Mouse (Mus musculus) left cerebral cortex, postnatal 25 days (tissue): ENCODE measurements around the gene Knl1. TPM values are rescaled to one million over a fixed set of nuclear protein-coding genes. Genes with fewer than 3 reads are reported as not detected.
"Not testable (repeated sequence)": the region's sequence is repeated elsewhere in the genome, so short reads cannot be mapped to it uniquely, and the experiment has no call there.

Experiments
- DNase-seq, 2 experiments: peaks; one replicate each; pipeline ENCODE4 v3.0.0; 2022; ENCODE audit warnings: low spot score in 2 of 2, mixed read lengths in 1 of 2
- intact Hi-C: fragments of 180-260 bp; cut with DNase I; formaldehyde crosslinking; loops from one replicate; pipeline ENCODE4 v1.15.1; 2025
- total RNA-seq, 2 experiments: library from RNA; stranded (reverse); gene quantifications; 2 replicates each; pipeline ENCODE4 v1.2.3; 2021

Gene Knl1
- total RNA-seq: under 1 TPM; 0.23 to 0.43 TPM

- peak; percentile 98 for DNase-seq
- intact Hi-C loops: loop anchor here (5.0 kb wide), 2 partner anchors 65 to 110 kb away; partner anchors contain the start of genes Rad51 and Rmdn3
Measured at GRCm38 (mm10) chr2:119046649-119047611, at the start of gene Knl1. Gene Knl1, plus strand, starts transcription at chr2:119047119.

DNA sequence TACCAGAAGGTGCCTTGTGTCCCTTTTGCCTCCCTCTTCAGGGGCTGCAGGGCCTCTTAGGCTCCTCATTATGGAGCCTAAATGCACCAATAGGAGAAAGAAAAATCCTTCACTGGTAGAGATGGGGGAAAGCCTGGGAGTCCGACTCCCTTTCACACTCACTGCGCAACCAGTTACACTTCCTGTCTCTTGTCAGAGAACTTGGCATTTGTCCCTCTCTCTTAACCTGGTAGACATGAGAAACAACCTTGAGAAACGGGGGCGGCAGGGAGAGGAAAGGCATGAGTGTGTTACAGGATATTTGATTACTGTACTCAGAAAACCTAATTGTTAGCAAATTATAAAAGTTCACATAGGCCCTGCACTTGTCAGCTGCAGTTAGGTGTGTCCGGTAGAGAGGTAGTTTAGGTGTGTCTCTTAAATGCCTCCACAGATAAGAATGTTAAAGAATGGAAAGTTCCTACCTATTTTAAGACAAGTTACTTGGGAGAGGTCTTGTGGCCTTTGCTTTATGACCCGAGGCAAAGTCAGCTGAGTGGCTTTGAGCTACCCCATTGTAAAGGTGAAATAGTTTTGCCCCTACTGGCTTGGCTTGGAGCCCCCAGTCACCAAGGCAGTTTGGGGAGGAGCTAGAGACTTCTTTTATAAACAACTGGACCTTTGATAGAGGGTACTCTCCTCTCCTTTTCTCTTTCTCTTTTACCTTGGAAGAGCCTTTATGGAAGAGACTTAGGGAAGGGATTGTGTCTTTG is 48.6 kb upstream of the Knl1 start:
- intact Hi-C loops: no loop called here
- no peak for DNase-seq

GRCm38 (mm10) chr2:118999025-118999639 is 47.8 kb upstream of the Knl1 start:
- intact Hi-C loops: no loop called here
- DNase-seq: no peak

GRCm38 (mm10) chr2:119006886-119007285 is 40.0 kb upstream of the Knl1 start:
- intact Hi-C loops: no loop called here
- DNase-seq: no peak

GRCm38 (mm10) chr2:119009376-119009775 is 37.5 kb upstream of the Knl1 start:
- DNase-seq: no peak
- intact Hi-C loops: no loop called here

- intact Hi-C loops: no loop called here
- DNase-seq: no peak
Measured at GRCm38 (mm10) chr2:119014989-119015388, 31.9 kb upstream of the Knl1 start.

DNA sequence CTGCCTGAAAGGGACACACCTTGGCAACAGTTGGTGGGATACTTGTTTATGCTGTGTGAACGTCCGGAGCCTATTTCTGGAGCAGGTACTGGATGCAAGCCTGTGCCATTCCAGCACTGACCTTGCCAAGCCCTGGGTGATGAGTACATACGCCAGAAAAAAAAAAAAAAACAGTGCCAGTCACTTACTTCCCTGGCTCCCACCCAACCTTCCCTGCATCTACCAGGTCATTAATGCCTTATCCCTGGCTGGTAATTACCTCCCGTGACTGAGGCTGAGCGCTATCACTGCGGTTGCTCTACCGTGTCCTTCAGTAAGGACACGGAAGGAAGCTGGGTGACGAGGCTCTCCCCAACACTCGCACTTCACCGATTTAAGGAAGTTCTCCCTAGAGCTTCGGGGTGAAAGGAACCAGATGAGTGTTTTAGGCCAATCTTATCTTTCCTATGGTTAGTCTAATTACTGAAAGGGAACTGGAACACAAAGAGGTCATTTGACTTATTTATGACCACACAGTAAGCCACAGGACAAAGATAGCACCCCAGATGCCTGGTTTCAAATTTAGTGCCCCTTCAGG is 31.2 kb upstream of the Knl1 start:
- intact Hi-C loops: no loop called here
- DNase-seq: no peak

DNA sequence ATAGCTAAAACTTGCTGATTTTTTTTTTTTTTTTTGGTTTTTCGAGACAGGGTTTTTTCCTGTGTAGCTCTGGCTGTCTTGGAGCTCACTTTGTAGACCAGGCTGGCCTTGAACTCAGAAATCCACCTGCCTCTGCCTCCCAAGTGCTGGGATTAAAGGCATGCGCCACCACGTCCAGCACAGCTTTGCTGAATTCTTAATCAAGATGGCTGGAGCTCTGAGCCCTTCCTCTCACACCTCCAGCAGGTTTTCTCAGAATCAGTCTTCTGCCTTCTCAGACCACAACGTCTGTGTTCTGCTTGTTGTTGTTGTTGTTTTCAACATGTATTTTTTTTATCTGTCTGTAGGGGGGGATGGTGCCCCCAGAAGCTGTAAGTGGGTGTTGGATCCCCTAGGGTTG is 30.6 kb upstream of the Knl1 start:
- intact Hi-C loops, DNase-seq: not testable (repeated sequence)

DNA sequence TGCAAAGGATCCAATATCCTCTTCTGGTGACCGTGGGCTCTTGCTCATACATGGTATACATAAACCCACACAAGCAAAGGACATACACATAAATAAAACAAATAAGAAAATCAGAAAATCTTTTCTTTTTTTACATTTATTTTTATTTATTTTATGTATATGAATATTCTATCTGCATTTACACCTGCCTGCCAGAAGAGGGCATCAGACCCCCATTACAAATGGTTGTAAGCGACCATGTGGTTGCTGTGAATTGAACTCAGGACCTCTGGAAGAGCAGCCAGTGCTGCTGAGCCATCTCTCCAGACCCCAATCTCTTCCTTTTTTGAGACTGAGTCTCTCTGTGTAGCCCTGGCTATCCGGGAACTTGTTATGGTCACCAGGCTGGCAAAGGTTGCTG is 29.3 kb upstream of the Knl1 start:
- no peak for DNase-seq
- intact Hi-C loops: no loop called here

DNA sequence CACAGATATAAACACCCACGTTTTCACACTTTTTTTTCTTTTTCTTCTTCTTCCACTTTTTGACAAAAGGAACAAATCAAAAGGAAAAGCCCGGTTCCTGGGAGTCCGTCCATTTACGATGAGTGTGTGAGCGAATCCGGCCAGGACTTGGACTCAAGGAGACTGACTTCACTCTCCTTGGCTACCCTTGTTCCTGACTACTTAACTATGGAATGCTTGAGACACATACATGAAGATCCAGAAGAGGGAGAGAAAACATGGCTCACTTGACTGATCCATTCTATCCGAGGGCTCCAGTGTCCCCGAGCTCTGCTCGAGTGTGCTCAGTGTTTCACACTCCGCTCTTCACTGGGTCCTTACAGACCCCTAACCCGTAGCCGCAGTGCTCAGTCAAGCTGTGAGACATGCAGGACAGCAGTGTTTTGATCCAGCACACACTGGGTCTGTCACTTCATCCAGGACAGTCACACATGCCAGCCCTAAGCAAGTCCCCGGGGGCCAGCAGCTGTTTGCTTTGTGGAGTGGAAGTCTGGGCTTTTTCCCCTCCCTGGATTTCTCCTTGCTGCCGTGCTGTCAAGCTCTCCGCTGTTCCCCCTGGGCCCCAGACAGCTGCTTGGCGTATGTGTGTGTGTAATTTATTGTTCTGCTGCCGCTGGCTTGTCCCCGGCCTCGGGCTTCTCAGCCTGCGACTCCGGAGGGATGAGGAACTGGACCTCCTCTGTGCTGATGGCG is 28.4 kb upstream of the Knl1 start:
- intact Hi-C loops: no loop called here
- DNase-seq: peak in 1 of 2 experiments; percentile 22

DNA sequence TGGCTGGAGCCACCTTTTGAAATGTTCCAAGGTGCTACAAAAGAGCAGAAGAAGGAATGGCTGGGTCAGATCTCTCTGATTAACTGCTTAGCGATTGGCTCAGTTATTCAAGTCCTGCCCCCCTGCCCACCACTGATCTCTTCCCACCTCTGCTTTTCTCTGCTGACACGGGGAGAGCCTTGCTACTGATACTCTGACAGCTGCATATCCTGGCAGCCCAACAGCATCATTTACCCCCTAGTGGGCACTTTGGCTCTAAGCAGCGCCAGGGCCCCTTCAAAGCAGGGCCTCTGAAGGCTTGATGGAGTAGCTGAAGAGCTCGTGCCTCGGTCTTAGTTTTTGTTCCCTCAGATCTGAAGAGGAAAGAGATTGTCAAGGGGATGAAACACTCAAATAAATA is 27.8 kb upstream of the Knl1 start:
- intact Hi-C loops: no loop called here
- DNase-seq: no peak

DNA sequence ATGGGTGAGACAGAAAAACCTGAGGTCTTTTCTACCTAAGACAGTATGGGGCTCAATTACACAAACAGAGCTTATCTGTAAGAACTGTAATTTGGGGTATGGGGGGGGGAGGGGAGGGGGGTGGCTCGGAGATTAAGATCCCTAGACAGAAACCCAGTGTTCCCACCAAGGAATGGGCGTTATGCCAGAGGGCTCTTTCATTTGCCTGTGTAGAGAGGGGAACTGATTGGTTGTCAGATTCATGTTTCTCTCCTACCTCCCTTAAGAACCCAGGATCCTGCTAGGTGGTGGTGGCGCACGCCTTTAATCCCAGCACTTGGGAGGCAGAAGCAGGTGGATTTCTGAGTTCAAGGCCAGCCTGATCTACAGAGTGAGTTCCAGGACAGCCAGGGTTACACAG is 27.4 kb upstream of the Knl1 start:
- no peak for DNase-seq
- intact Hi-C loops: no loop called here

GRCm38 (mm10) chr2:119023154-119023660 is 23.7 kb upstream of the Knl1 start:
- no peak for DNase-seq
- intact Hi-C loops: no loop called here

DNA sequence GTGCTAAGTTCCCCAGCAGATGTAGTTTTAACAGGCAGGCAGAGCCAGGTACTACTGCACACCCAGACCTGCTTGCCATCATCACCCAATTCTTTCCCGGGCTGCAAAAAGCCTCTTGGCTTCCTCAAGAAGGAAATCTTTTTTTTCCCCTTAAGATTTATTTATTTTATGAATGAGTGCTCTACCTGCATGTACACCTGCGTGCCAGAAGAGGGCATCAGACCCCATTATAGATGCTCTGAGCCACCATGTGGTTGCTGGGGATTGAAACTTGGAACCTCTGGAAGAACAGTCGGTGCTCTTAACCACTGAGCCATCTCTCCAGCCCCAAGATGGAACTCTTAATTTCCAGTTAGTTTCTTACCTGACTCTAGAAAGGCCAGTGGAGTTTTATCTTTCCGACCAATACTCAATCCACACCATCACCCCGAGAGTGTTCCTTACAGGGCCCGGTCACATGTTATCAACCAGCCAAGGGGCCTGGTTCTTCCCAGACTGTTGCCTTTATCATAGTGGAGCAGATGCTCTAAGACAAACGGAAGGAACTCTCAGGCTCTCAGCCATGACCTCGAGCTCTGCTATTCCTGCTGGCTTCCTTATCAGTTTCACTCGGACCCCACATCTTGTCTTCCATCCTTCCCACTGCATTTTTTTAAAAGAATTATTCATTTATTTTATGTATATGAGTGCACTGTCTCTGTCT is 22.2 kb upstream of the Knl1 start:
- intact Hi-C loops: no loop called here
- DNase-seq: no peak

DNA sequence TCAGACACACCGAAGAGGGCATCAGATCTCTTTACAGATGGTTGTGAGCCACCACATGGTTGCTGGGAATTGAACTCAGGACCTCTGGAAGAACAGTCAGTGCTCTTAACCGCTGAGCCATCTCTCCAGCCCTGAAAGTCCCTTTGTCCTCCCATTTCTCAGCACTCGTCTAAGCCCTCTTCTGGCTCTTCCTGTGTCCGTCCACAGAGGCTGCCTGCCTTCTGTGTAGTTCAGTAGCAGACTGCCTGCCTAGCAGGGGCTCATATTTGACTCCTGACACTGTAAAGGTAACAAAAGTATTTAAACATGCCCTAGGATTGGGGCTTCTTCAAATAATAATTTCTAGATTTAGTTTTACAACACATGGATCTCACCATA is 21.7 kb upstream of the Knl1 start:
- DNase-seq: no peak
- intact Hi-C loops: no loop called here

DNA sequence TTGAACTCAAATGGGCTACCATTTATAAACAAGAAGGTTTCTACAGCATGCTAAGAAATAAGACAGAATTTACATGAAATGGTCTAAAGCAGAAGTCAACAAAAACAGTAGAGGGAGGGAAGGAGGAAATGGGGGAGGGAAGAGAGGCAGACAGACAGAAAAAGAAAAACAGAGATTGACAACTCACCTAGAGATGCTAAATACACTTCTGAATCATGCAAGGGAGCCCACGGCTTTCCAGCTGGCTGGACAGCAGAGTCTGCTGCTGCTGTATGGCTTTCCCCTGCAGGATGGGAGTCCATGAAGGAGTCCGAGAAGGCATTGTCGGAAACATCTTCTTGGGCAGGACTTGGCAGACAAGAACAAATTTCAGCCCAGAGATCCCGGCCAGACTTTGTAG is 20.0 kb upstream of the Knl1 start:
- no peak for DNase-seq
- intact Hi-C loops: no loop called here

DNA sequence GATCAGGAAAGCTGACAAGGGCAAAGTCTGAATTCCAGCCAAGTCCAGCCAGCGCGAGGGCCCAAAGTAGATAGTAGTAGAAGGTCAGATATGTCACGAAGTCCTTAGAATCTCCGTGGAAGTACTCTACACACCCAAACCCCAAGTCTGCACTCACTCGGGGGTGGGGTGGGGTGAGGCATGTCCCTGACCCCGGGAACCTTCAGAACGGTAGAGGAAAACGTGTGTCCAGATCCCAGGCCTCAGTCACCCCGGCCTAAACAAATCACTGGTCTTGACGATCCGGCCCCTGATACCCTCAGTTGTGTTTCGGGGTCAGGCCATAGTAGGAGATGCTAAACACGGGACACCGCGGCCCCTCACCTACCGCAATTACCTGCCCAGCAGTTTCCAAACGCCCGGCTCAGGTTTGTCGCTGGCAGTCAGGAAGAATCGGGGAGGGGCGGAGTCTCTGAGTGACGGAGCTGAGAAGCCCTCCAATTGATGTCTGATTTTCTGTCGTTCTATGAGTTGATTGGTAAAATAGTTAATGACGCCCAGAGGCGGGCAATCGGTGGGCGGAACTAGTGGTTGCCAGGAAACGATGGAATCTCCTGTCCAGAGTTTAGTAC is 17.9 kb upstream of the Knl1 start, which contains the start of gene Ccdc32:
TSS of gene Ccdc32 (minus strand) at position 453 of the 611 bp plus-strand sequence.
- intact Hi-C loops: no loop called here

GRCm38 (mm10) chr2:119032191-119032590 is 14.7 kb upstream of the Knl1 start:
- DNase-seq: no peak
- intact Hi-C loops: no loop called here

More for the DNA sequence above, 17.9 kb upstream of the Knl1 start, which contains the start of gene Ccdc32:
- DNase-seq: peak; percentile 94 to 99
